Mouse (Mus musculus) layer of hippocampus, postnatal 14 days (tissue): ENCODE data around the gene Olfr287. TPM values are rescaled to one million over a fixed set of nuclear protein-coding genes. Genes with fewer than 3 reads are reported as not detected.

Experiments used
- DNase-seq, 2 experiments: peaks; one replicate each; pipeline ENCODE4 v3.0.0; 2021 to 2022; ENCODE audit warnings: low spot score in 2 of 2, mixed read lengths in 1 of 2
- total RNA-seq, 2 experiments: library from RNA; stranded (reverse); gene quantifications; 2 replicates each; pipeline ENCODE4 v1.2.3; 2021

The Olfr287 gene
- total RNA-seq, 2 experiments from 2014 or later, result 1.9 to 2.3 TPM

DNA sequence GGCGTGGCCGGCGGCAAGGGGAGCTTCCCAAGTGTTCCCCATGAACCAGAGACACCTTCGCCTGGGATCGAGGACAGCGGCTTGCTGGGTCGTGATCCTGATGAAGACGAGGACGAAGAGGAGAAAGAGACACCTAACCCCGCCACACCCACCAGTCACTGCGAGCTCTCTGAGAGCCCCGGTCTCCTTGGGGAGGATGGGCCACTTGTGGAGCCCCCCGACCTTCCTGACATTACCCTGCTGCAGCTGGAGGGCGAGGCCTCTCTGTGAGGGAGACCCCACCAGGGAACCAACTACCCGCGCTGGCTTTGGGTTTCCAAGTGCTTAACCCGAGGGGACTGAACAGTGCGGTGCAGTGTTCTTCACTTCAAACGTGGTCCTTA lies 52.2 kb downstream of the Olfr287 start:
- DNase-seq, result no peak

DNA sequence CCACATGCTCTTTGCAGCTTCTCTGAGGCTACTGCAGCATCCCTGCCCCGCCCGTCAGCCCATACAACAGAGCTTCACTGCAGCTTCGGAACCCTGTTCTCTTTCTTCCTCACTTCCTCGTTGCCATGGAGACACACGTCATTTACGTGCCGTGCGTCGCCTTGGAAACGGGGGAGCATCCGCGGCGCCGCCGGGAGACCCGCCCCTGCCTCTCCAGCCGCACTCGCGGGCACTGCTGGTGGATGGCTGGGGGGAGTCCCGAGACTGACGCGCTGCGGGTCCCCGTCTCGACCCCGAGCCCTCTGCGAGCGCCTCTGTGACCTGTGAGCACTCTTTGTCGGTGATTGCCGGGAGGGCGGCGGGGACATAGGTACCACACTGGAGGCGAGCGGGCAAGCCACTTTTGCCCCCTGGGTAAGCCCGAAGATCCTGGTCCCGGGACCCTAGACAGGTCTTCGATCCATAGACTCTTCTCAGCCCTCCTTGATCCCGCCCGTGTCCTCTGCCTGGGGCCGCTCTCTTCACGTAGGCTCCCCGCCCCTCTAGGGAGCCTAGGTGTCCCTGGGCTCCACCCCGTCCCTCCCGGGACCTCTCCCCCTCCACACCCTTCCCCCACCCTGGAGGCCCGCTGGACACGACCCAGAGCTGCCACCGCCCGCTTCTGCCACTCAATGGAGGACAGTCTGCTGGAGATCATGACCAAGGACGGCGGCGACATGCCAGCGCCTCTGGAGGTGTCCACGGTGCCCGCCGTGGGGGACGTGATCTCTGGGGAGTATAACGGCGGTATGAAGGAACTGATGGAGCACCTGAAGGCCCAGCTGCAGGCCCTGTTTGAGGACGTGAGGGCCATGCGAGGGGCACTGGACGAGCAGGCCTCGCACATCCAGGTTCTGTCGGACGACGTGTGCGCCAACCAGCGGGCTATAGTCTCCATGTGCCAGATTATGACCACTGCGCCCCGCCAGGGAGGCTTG lies 52.9 kb downstream of the Olfr287 start:
- peak; percentile 83 to 95 for DNase-seq

DNA sequence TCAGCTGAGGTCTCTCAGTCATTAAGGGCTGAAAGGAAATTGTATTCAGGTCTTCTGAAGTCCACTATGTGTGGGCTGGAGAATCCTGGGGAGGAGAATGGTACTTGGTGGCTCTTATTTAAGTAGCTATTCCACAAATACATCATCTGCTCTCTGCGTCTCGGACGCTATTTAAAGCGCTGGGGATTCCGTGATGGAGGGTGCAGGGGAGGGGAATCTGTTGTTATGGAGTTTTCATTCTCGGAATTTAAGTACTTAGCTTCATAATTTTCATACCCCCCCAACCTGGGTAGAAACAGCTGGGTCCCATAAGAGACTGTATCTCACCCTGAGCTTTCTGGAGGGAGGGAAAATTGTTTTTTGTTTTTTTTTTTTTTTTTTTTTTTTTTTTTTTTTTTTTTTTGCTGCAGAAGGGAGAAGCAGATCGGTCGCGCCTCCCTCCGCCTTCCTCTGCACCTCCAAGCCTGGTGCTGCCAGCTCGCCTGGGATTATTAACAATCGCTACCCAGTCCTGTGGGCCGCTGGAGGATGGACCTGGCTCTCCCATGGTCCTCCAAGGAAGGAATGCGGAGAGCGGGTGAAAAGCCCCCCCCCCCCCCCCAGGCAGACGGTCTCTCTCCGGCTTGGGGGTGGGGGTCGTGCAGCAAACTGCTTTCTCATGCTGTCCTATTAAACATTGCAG lies 53.8 kb downstream of the Olfr287 start, which contains the start of gene Ccdc184:
Ccdc184 (plus strand) TSS at position 196 of the 682 bp plus-strand sequence.
- peak in 1 of 2 experiments; percentile 36 for DNase-seq

DNA sequence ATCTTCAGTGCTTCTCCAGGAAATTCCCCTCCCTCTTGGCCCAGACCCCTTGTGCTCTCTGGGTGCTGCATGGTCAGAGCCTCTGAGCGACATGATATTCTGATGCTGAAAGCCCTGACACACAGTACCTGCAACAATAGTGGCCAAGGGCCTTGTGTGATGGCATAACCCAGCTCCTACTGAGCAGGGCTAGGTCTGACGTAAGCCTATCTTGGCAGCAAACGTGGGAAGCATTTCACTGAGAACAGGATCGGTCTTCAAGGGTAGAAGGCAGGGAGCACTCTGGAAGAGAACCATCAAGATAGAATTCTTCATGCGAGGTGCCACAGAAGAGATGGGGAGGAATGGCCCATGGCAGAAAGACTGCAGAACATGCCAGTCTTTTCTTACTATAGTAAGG lies 55.3 kb downstream of the Olfr287 start, which contains the start of gene Asb8:
Asb8 (minus strand) TSS at position 101 of the 400 bp plus-strand sequence.
- DNase-seq, result no peak

DNA sequence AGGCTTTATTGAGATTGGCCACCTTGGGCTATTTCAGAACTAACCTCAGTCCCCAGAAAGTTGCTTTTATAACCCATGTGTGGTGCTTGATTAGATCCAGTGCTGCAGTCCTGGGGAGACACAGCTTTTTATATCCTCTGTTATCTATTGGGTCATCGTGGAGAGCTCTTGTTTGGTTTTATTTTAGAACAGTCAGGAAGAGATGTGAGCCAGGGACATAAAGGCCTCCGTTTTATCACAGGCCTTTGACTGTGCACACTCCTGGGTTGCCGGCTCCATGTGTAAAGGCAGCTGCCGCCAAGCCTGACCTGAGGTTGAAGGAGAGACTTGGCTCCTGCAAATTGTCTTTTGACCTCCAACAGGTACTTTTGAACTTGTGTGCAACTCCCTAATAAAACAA lies 58.3 kb downstream of the Olfr287 start:
- DNase-seq, result no peak

DNA sequence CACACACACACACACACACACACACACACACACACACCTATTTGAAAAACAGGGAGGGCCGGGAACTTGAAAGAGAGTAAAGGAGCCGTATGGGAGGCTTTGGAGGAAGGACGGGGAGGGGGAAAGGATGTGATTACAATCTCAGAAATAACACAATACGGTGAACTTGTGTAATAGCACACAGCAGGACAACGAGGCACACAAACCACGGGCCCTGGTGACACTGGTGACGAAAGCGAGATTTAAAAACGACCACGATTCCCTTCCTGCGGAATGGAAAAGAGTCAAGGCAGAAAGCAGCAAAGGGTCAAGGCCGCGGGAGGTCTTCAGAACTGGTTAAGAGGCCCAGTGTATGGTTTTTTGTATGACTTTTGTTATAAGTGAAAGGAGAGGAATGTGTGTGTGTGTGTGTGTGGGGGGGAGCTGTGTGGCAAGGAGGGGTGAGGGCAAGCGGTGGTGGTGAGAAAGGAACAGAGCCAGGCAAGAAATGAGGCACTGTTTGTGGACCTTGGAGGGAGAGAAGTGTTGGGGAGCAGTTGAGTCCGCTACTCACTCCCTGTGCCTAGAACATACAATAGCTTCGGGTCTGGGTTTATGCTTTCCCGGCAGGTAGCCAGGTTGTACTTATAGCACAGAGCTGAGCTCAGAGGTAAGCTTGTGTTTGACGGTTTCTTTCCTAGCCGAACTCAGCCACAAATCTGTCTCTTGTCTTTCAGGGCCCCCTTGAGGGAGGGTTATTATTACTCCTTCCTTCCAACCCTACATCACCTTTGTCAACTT lies 59.6 kb downstream of the Olfr287 start:
- no peak for DNase-seq

DNA sequence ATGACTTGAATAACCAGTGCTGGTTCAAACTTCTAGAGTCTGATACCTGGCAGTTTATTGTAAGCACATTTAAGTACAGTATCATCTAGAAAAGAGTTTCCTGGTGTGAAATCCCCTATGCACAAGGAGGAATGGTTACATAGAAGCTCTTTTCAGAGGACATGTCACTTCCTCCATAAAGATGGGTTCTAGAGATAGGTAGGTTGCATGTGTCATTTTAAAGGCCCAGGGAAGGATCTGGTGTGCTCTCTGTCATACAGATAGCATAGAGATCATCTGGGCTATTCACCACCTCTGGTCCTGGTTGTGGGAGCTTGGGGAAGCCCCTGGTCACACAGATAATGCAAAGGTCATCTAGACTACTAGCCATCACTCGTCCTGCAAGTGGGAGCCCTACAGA lies 63.6 kb downstream of the Olfr287 start:
- DNase-seq, result no peak

Other genes with a start within 250 kb of the Olfr287 start
- 1 to 10 TPM in 1 of 2 experiments, under 1 TPM in 1; 0.69 to 1.2 TPM for gene Col2a1, start 216.4 kb downstream of the Olfr287 start, total RNA-seq
- 100 to 1,000 TPM; 309 to 311 TPM for gene Pfkm, start 128.5 kb downstream of the Olfr287 start, total RNA-seq
- 10 to 100 TPM; 13.5 to 13.7 TPM for gene Senp1, start 127.3 kb downstream of the Olfr287 start, total RNA-seq
- gene Asb8, start 55.4 kb downstream of the Olfr287 start, total RNA-seq, result 10 to 100 TPM; 45.0 to 45.6 TPM
- 10 to 100 TPM; 18.2 to 18.7 TPM for gene Ccdc184, start 53.9 kb downstream of the Olfr287 start, total RNA-seq
- not detected for gene Olfr288, start 25.5 kb downstream of the Olfr287 start, total RNA-seq
- under 1 TPM in 1 of 2 experiments, not detected in 1; 0.16 TPM for gene Gm44579, start 79 bp downstream of the Olfr287 start, total RNA-seq
- gene Olfr286, start 13.4 kb upstream of the Olfr287 start, total RNA-seq, result not detected
- gene H1fnt, start 36.2 kb upstream of the Olfr287 start, total RNA-seq, result not detected
- 1 to 10 TPM; 5.7 to 6.7 TPM for gene Zfp641, start 75.1 kb upstream of the Olfr287 start, total RNA-seq
- not detected for gene Olfr285, start 96.3 kb upstream of the Olfr287 start, total RNA-seq
- gene Olfr284, start 119.9 kb upstream of the Olfr287 start, total RNA-seq, result not detected
- not detected for gene Olfr283, start 159.9 kb upstream of the Olfr287 start, total RNA-seq
- gene Olfr282, start 210.2 kb upstream of the Olfr287 start, total RNA-seq, result not detected
- not detected for gene Olfr281, start 231.5 kb upstream of the Olfr287 start, total RNA-seq
- gene OR5BS1P, start 248.8 kb upstream of the Olfr287 start, total RNA-seq, result not detected